ENCODE assay signal across 23 mouse cellular contexts in genomic region chr17:35108097-35108496, GRCm38 (mm10). TPM values are rescaled to one million over a fixed set of nuclear protein-coding genes. Genes with fewer than 3 reads are reported as not detected.
A peak's percentile ranks its signal among the peaks of the same experiment; 100 is the strongest.
DNase-seq lines count a peak whose midpoint lies in the region; ATAC-seq and TF ChIP-seq lines count a peak whose summit lies in the region.
"Had no signal": no experiment of that assay in that cellular context is flagged by ENCODE, and none has a peak within 500 bp of the region (broad histone marks: within the 10 kb centered on the region; RNA-seq: fewer than 3 reads in every experiment).

TSS of gene Ly6g5c (plus strand) at chr17:35108279.

- no peak within 1 kb of the TSS for H3K4me3 ChIP-seq in hindbrain, postnatal 0 days (ENCODE audit: low read length)
- H3K4me3 ChIP-seq in hindbrain, embryonic 10.5 days, result no peak within 1 kb of the TSS
- no peak within 1 kb of the TSS for H3K4me3 ChIP-seq in forebrain, embryonic 11.5 days (ENCODE audit: low read depth, low read length)
- H3K4me3 ChIP-seq: embryonic facial prominence, embryonic 10.5 days; forebrain, embryonic 10.5 days; forebrain, embryonic 15.5 days; heart, embryonic 13.5 days; hindbrain, embryonic 12.5 days had no signal

- no peak for ATAC-seq in hindbrain, postnatal 0 days
- ATAC-seq in megakaryocyte-erythroid progenitor cell, adult 5-6 weeks (replicated peaks; ENCODE audit: low FRiP score, low TSS enrichment, poor library complexity, severe bottlenecking), result no peak
- no peak for ATAC-seq in forebrain, embryonic 11.5 days (replicated peaks; ENCODE audit: low FRiP score)
- ATAC-seq: forebrain, embryonic 15.5 days; hindbrain, embryonic 16.5 days had no signal

- no peak within 1 kb of the TSS for H3K9ac ChIP-seq in hindbrain, postnatal 0 days (replicated peaks; ENCODE audit: low read length)
- no peak within 1 kb of the TSS for H3K9ac ChIP-seq in forebrain, embryonic 11.5 days (ENCODE audit: low read length)
- H3K9ac ChIP-seq: forebrain, embryonic 15.5 days; heart, embryonic 13.5 days; hindbrain, embryonic 12.5 days had no signal

- WGBS in hindbrain, postnatal 0 days, result 71% methylated on average over 6 of the region's 6 CpGs
- 90% methylated on average over 6 of the region's 6 CpGs for WGBS in hindbrain, embryonic 10.5 days
- WGBS in forebrain, embryonic 11.5 days, result 90% methylated on average over 6 of the region's 6 CpGs

- H3K27me3 ChIP-seq in hindbrain, postnatal 0 days (ENCODE audit: insufficient read depth, low read length), result no peaks in the 10 kb centered on the region
- H3K27me3 ChIP-seq in hindbrain, embryonic 10.5 days (ENCODE audit: insufficient read depth, poor library complexity, severe bottlenecking), result no peaks in the 10 kb centered on the region
- H3K27me3 ChIP-seq in forebrain, embryonic 11.5 days (ENCODE audit: control insufficient read depth, insufficient read depth, low read length), result no peaks in the 10 kb centered on the region
- H3K27me3 ChIP-seq: forebrain, embryonic 15.5 days; heart, embryonic 13.5 days; hindbrain, embryonic 12.5 days had no signal

- no peak within 1 kb of the TSS for H3K27ac ChIP-seq in hindbrain, postnatal 0 days
- H3K27ac ChIP-seq in hindbrain, embryonic 10.5 days, result no peak within 1 kb of the TSS
- no peak within 1 kb of the TSS for H3K27ac ChIP-seq in forebrain, embryonic 11.5 days (ENCODE audit: low read depth, low read length)
- H3K27ac ChIP-seq: embryonic facial prominence, embryonic 10.5 days; forebrain, embryonic 10.5 days; forebrain, embryonic 15.5 days; heart, embryonic 13.5 days; hindbrain, embryonic 12.5 days had no signal

- no peaks in the 10 kb centered on the region for H3K9me3 ChIP-seq in hindbrain, postnatal 0 days (ENCODE audit: low read length)
- H3K9me3 ChIP-seq in hindbrain, embryonic 10.5 days, result no peaks in the 10 kb centered on the region
- no peaks in the 10 kb centered on the region for H3K9me3 ChIP-seq in forebrain, embryonic 11.5 days (ENCODE audit: control insufficient read depth, low read length)
- H3K9me3 ChIP-seq: embryonic facial prominence, embryonic 10.5 days; forebrain, embryonic 10.5 days; forebrain, embryonic 15.5 days; heart, embryonic 13.5 days; hindbrain, embryonic 12.5 days had no signal

- peaks cover 12% of the 10 kb centered on the region for H3K36me3 ChIP-seq in hindbrain, postnatal 0 days (ENCODE audit: insufficient read depth, low read length)
- H3K36me3 ChIP-seq in hindbrain, embryonic 10.5 days, result peaks cover 18% of the 10 kb centered on the region
- no peaks in the 10 kb centered on the region; the same call in 1 of the 2 replicates for H3K36me3 ChIP-seq in forebrain, embryonic 11.5 days (ENCODE audit: control insufficient read depth, insufficient read depth, low read length)

- peak; percentile 27 for DNase-seq in hindbrain, postnatal 0 days (ENCODE audit: low spot score)
- DNase-seq in hindbrain, embryonic 10.5 days (ENCODE audit: low spot score), result no peak
- peak; percentile 62 for DNase-seq in cerebellum, adult 11 months
- peak; percentile 76 for DNase-seq in cerebellum, adult 9-10 months
- DNase-seq in cerebellum, postnatal 25 days, result peak; percentile 71 to 73
- no peak for DNase-seq in c-Kit-positive CD71-positive TER-119-positive erythroid progenitor cells, embryonic 14.5 days (ENCODE audit: low spot score)
- no peak for DNase-seq in forebrain, embryonic 11.5 days (ENCODE audit: low spot score)
- DNase-seq: adrenal gland, postnatal 10 days; gastrocnemius, postnatal 10 days; heart, postnatal 36 days; kidney, adult 11 months; kidney, adult 9 months had no signal

- no peaks in the 10 kb centered on the region for H3K4me1 ChIP-seq in hindbrain, postnatal 0 days (ENCODE audit: insufficient read depth, low read length)
- H3K4me1 ChIP-seq in hindbrain, embryonic 10.5 days (replicated peaks), result peaks cover 30% of the 10 kb centered on the region
- H3K4me1 ChIP-seq in forebrain, embryonic 11.5 days (replicated peaks; ENCODE audit: control insufficient read depth, insufficient read depth, low read length), result no peaks in the 10 kb centered on the region

- H3K4me2 ChIP-seq in hindbrain, postnatal 0 days (ENCODE audit: low read depth, low read length), result no peak within 1 kb of the TSS
- no peak within 1 kb of the TSS for H3K4me2 ChIP-seq in forebrain, embryonic 11.5 days (ENCODE audit: low read depth, low read length, severe bottlenecking)
- H3K4me2 ChIP-seq: forebrain, embryonic 15.5 days; heart, embryonic 13.5 days; hindbrain, embryonic 12.5 days had no signal

- TF ChIP-seq CTCF in hindbrain, postnatal 0 days (IDR thresholded peaks at IDR 0.05; ENCODE audit: low read depth), result no peak

RNA-seq across cellular contexts. Expression of gene Ly6g5c, which starts in this region (rescaled TPM):
- not detected in 2 replicates for total RNA-seq in hindbrain, postnatal 0 days (2014; rRNA removed)
- not detected in 2 replicates for polyA plus RNA-seq in hindbrain, postnatal 0 days (2015; fragmentation: Nextera tagmentation; extraction: Ambion mirVana)
- not detected in 2 replicates for polyA plus RNA-seq in hindbrain, embryonic 10.5 days (2016; fragmentation: Nextera tagmentation; extraction: Ambion mirVana)
- total RNA-seq in megakaryocyte-erythroid progenitor cell, adult 5-6 weeks (2014; fragmentation: Nextera tagmentation), result not detected in 2 replicates
- not detected in 2 replicates for total RNA-seq in megakaryocyte-erythroid progenitor cell, adult 5-6 weeks (2017)
- polyA plus RNA-seq in forebrain, embryonic 11.5 days (2014; fragmentation: Nextera tagmentation; extraction: Ambion mirVana), result not detected in 2 replicates
- total RNA-seq: adrenal gland, postnatal 10 days; gastrocnemius, postnatal 10 days; heart, postnatal 36 days; MEL had no signal
- polyA plus RNA-seq: C2C12; embryonic facial prominence, embryonic 10.5 days; embryonic facial prominence, embryonic 14.5 days; forebrain, embryonic 10.5 days; forebrain, embryonic 15.5 days; heart, embryonic 13.5 days; hindbrain, embryonic 12.5 days; hindbrain, embryonic 16.5 days; intestine, embryonic 14.5 days had no signal

Comparison
In these comparisons a context has a peak if more than half of its experiments do, and no peak if none do; other contexts are left out.
1. Peak in DNase-seq in hindbrain, postnatal 0 days; RNA of the gene not detected or under 1 TPM.
2. DNase-seq: peak in cerebellum, adult 11 months (single experiment), cerebellum, adult 9-10 months (single experiment) and cerebellum, postnatal 25 days (2 of 2); none in hindbrain, embryonic 10.5 days (single experiment), c-Kit-positive CD71-positive TER-119-positive erythroid progenitor cells, embryonic 14.5 days (single experiment) and forebrain, embryonic 11.5 days (single experiment).